14 mouse cellular contexts compared by ENCODE assay signal in the genomic region with DNA sequence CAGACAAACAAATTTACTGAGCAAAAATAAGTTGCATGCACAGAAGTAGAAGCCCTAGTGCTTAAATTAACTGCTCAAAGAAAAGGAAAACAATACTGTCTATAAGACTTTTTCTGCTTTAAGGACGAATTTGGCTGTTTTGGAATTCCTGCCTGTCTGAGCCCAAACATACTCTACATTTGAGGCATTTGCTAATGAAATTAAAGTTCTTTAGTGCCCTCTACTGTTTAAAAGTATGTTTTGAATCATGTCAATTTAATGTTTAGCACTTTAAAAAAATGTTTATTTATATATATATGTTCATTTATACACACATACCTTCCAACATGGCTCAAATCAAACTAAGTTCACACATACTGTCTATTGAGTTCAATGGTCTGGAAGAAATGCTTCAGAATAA. TPM values are rescaled to one million over a fixed set of nuclear protein-coding genes. Genes with fewer than 3 reads are reported as not detected.
A peak's percentile ranks its signal among the peaks of the same experiment; 100 is the strongest.
DNase-seq lines count a peak whose midpoint lies in the region; ATAC-seq and TF ChIP-seq lines count a peak whose summit lies in the region.
"Had no signal": no experiment of that assay in that cellular context is flagged by ENCODE, and none has a peak within 500 bp of the region (broad histone marks: within the 10 kb centered on the region; RNA-seq: fewer than 3 reads in every experiment).

No protein-coding gene starts in this region.

- H3K9ac ChIP-seq in hindbrain, embryonic 14.5 days, result no peak overlapping the region
- no peak overlapping the region for H3K9ac ChIP-seq in hindbrain, embryonic 13.5 days
- no peak overlapping the region for H3K9ac ChIP-seq in lung, postnatal 0 days (replicated peaks; ENCODE audit: low read depth)
- H3K9ac ChIP-seq: forebrain, embryonic 13.5 days; heart, embryonic 15.5 days; intestine, embryonic 15.5 days had no signal

- peaks cover 7% of the 10 kb centered on the region; the same call in 1 of the 2 replicates for H3K4me1 ChIP-seq in hindbrain, embryonic 14.5 days (replicated peaks; ENCODE audit: control insufficient read depth, insufficient read depth, low read length)
- H3K4me1 ChIP-seq in hindbrain, embryonic 13.5 days (replicated peaks), result peaks cover 14% of the 10 kb centered on the region
- no peaks in the 10 kb centered on the region for H3K4me1 ChIP-seq in lung, postnatal 0 days (ENCODE audit: insufficient read depth, low read depth, low read length)
- H3K4me1 ChIP-seq: intestine, embryonic 15.5 days had no signal

- TF ChIP-seq CTCF in lung, postnatal 0 days (IDR thresholded peaks at IDR 0.05), result peak; percentile 48

- 14% methylated on average over 1 of the region's 1 CpGs for WGBS in hindbrain, embryonic 14.5 days
- 23% methylated on average over 1 of the region's 1 CpGs for WGBS in hindbrain, embryonic 13.5 days
- 12% methylated on average over 1 of the region's 1 CpGs for WGBS in lung, postnatal 0 days

- ATAC-seq in hindbrain, embryonic 14.5 days (ENCODE audit: low FRiP score), result no peak
- ATAC-seq in hindbrain, embryonic 13.5 days (ENCODE audit: low FRiP score), result no peak
- ATAC-seq in lung, postnatal 0 days, result no peak
- ATAC-seq: forebrain, embryonic 13.5 days; intestine, embryonic 15.5 days had no signal

- H3K27me3 ChIP-seq in hindbrain, embryonic 14.5 days (ENCODE audit: control insufficient read depth, insufficient read depth, low read length), result no peaks in the 10 kb centered on the region
- no peaks in the 10 kb centered on the region for H3K27me3 ChIP-seq in hindbrain, embryonic 13.5 days
- H3K27me3 ChIP-seq in lung, postnatal 0 days (replicated peaks; ENCODE audit: insufficient read depth, low read length), result no peaks in the 10 kb centered on the region
- H3K27me3 ChIP-seq: forebrain, embryonic 13.5 days; heart, embryonic 15.5 days; intestine, embryonic 15.5 days had no signal

- H3K9me3 ChIP-seq in hindbrain, embryonic 14.5 days (ENCODE audit: control insufficient read depth, low read length), result no peaks in the 10 kb centered on the region
- no peaks in the 10 kb centered on the region for H3K9me3 ChIP-seq in hindbrain, embryonic 13.5 days
- no peaks in the 10 kb centered on the region for H3K9me3 ChIP-seq in lung, postnatal 0 days (ENCODE audit: low read length)
- H3K9me3 ChIP-seq: forebrain, embryonic 13.5 days; heart, embryonic 15.5 days; intestine, embryonic 15.5 days had no signal

- no peak for TF ChIP-seq EP300 in lung, postnatal 0 days (IDR thresholded peaks at IDR 0.05)

- H3K4me3 ChIP-seq in hindbrain, embryonic 14.5 days (replicated peaks; ENCODE audit: low read length), result no peak overlapping the region
- no peak overlapping the region for H3K4me3 ChIP-seq in hindbrain, embryonic 13.5 days
- no peak overlapping the region for H3K4me3 ChIP-seq in lung, postnatal 0 days (ENCODE audit: low read depth, low read length)
- H3K4me3 ChIP-seq: forebrain, embryonic 13.5 days; heart, embryonic 15.5 days; intestine, embryonic 15.5 days had no signal

- no peak overlapping the region for H3K27ac ChIP-seq in hindbrain, embryonic 14.5 days
- no peak overlapping the region for H3K27ac ChIP-seq in hindbrain, embryonic 13.5 days
- H3K27ac ChIP-seq in lung, postnatal 0 days (ENCODE audit: low read length), result no peak overlapping the region
- H3K27ac ChIP-seq: forebrain, embryonic 13.5 days; heart, embryonic 15.5 days; intestine, embryonic 15.5 days had no signal

- DNase-seq in hindbrain, embryonic 14.5 days (ENCODE audit: low spot score), result peak; percentile 84
- DNase-seq in lung, postnatal 0 days (ENCODE audit: low spot score), result peak; percentile 80
- no peak for DNase-seq in lung, postnatal 36 days
- peak; percentile 54 for DNase-seq in NIH3T3 (ENCODE audit: low read depth)
- DNase-seq in naive thymus-derived CD4-positive, alpha-beta T cell, adult 2 months (ENCODE audit: low read depth), result peak; percentile 25
- DNase-seq in right cerebral cortex, postnatal 10 days (ENCODE audit: low spot score in 2 of 2), result no peak
- DNase-seq in spleen, postnatal 36 days (ENCODE audit: low spot score in 2 of 2), result no peak
- DNase-seq: adrenal gland, adult 2 months; gastrocnemius, postnatal 25 days; lung, postnatal 14 days had no signal

- H3K36me3 ChIP-seq in hindbrain, embryonic 14.5 days (replicated peaks; ENCODE audit: control insufficient read depth, insufficient read depth), result peaks cover 56% of the 10 kb centered on the region
- peaks cover 21% of the 10 kb centered on the region for H3K36me3 ChIP-seq in hindbrain, embryonic 13.5 days
- peaks cover 14% of the 10 kb centered on the region; the same call in 1 of the 2 replicates for H3K36me3 ChIP-seq in lung, postnatal 0 days (ENCODE audit: insufficient read depth, low read length)
- H3K36me3 ChIP-seq: intestine, embryonic 15.5 days had no signal

- no peak overlapping the region for H3K4me2 ChIP-seq in hindbrain, embryonic 14.5 days (replicated peaks)
- no peak overlapping the region for H3K4me2 ChIP-seq in hindbrain, embryonic 13.5 days
- no peak overlapping the region for H3K4me2 ChIP-seq in lung, postnatal 0 days (replicated peaks; ENCODE audit: low read depth, low read length)
- H3K4me2 ChIP-seq: forebrain, embryonic 13.5 days; heart, embryonic 15.5 days; intestine, embryonic 15.5 days had no signal

RNA-seq across cellular contexts. Expression of a gene that starts 22.8 kb away (rescaled TPM):
- polyA plus RNA-seq in hindbrain, embryonic 14.5 days (2014; fragmentation: Nextera tagmentation; extraction: Ambion mirVana), result 8.0 and 8.8 TPM in 2 replicates
- 9.3 and 9.7 TPM in 2 replicates for polyA plus RNA-seq in hindbrain, embryonic 13.5 days (2015; fragmentation: Nextera tagmentation; extraction: Ambion mirVana)
- 4.8 and 5.0 TPM in 2 replicates for polyA plus RNA-seq in lung, postnatal 0 days (2015; fragmentation: Nextera tagmentation; extraction: Ambion mirVana)

RNA-seq across cellular contexts. Expression of a gene that starts 39.8 kb away (rescaled TPM):
- 18.1 and 18.3 TPM in 2 replicates for polyA plus RNA-seq in hindbrain, embryonic 14.5 days (2014; fragmentation: Nextera tagmentation; extraction: Ambion mirVana)
- 36.9 and 42.1 TPM in 2 replicates for polyA plus RNA-seq in hindbrain, embryonic 13.5 days (2015; fragmentation: Nextera tagmentation; extraction: Ambion mirVana)
- 9.9 and 15.5 TPM in 2 replicates for polyA plus RNA-seq in lung, postnatal 0 days (2015; fragmentation: Nextera tagmentation; extraction: Ambion mirVana)

RNA-seq across cellular contexts. Expression of a gene that starts 58.4 kb away (rescaled TPM):
- 35.5 and 36.7 TPM in 2 replicates for polyA plus RNA-seq in hindbrain, embryonic 14.5 days (2014; fragmentation: Nextera tagmentation; extraction: Ambion mirVana)
- polyA plus RNA-seq in hindbrain, embryonic 13.5 days (2015; fragmentation: Nextera tagmentation; extraction: Ambion mirVana), result 33.6 and 33.8 TPM in 2 replicates
- 17.6 and 18.7 TPM in 2 replicates for polyA plus RNA-seq in lung, postnatal 0 days (2015; fragmentation: Nextera tagmentation; extraction: Ambion mirVana)

RNA-seq across cellular contexts. Expression of a gene that starts 58.5 kb away (rescaled TPM):
- 23.6 and 28.9 TPM in 2 replicates for polyA plus RNA-seq in hindbrain, embryonic 14.5 days (2014; fragmentation: Nextera tagmentation; extraction: Ambion mirVana)
- 22.9 and 24.8 TPM in 2 replicates for polyA plus RNA-seq in hindbrain, embryonic 13.5 days (2015; fragmentation: Nextera tagmentation; extraction: Ambion mirVana)
- polyA plus RNA-seq in lung, postnatal 0 days (2015; fragmentation: Nextera tagmentation; extraction: Ambion mirVana), result 8.4 and 8.9 TPM in 2 replicates

Comparison
In these comparisons a context has a peak if more than half of its experiments do, and no peak if none do; other contexts are left out.
1. DNase-seq: peak in hindbrain, embryonic 14.5 days (single experiment), lung, postnatal 0 days (single experiment), NIH3T3 (single experiment) and naive thymus-derived CD4-positive, alpha-beta T cell, adult 2 months (single experiment); none in lung, postnatal 36 days (single experiment), right cerebral cortex, postnatal 10 days (0 of 2) and spleen, postnatal 36 days (0 of 2).